Mouse (Mus musculus) c-Kit-positive CD71-positive TER-119-positive erythroid progenitor cells, embryonic 14.5 days (primary cell): ENCODE measurements at regions not wholly inside any gene's neighbourhood (a gene's known extent, or its start where the extent isn't known, plus 50 kb on each side); places are given as distances from the start of the nearest gene placed in this dataset.
"Not testable (repeated sequence)": the region's sequence is repeated elsewhere in the genome, so short reads cannot be mapped to it uniquely, and the experiment has no call there.

Source experiments
- DNase-seq: peaks from one replicate; pipeline ENCODE4 v3.0.0-alpha.2; 2013; ENCODE audit warnings: low spot score

DNA sequence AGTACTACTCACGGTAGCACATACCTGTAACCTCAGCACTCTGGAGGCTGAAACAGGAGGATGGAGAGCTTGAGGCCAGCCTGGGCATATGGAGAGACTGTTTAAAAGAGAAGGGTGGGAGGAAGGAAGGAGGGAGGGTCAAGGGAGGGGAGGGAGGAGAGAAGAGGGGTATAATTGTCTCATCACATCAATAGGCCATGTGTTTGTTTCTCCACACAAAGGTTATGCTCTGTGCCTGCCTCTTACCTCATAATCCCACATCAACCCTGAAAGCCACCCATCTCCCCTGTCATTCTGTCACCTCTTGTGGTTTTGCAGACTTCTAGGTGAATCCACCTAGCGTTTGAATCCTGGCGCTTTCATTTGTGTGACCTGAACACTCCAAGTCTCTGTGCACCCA lies 210.3 kb downstream of the Trim29 start:
- no peak for DNase-seq

- no peak for DNase-seq
Observed at GRCm38 (mm10) chr9:43524947-43525565, 214.4 kb downstream of the Trim29 start.

- DNase-seq: no peak
Observed at GRCm38 (mm10) chr9:43532187-43532586, 211.6 kb upstream of the Nectin1 start.

DNA sequence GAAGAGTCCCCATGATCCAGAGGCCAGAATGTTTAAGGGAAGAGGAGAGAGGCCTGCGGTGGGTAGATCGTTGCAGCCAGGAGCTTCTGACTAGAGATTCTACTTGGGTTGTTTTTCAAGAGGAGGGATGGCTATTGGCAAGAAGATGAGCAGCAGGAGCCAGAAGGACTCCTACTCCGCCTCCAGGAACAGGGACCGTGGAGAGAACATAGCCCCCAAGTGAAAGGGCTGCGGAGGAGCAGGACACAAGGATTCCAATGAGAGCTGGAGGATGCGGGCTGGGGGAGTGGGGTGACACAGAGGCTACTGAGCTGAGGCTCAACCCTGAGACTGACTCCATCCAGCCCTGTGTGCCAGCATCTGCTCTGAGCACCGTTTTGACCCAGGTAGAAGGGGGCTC lies 207.8 kb upstream of the Nectin1 start:
- DNase-seq: no peak

DNA sequence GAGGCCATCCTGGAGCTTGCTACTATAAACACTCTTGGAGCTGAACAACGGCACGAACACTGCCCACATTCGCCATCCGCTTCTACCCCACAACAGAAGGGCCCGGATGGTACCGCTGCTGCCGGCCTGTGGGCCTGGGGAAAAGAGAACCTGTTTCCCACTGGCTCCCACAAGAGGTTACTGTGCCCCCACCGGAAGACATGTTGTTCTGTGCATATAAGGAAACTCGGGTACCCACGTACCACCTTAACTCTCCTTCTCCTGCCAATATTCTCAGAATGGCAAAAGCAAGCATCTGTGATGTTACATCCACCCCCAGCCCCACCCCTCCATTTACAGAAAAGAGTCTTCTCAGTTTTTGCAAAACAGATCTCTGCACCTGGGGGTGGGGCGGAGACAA lies 206.7 kb upstream of the Nectin1 start:
- DNase-seq: no peak

GRCm38 (mm10) chr9:43540131-43540530 lies 203.7 kb upstream of the Nectin1 start:
- DNase-seq: no peak

DNA sequence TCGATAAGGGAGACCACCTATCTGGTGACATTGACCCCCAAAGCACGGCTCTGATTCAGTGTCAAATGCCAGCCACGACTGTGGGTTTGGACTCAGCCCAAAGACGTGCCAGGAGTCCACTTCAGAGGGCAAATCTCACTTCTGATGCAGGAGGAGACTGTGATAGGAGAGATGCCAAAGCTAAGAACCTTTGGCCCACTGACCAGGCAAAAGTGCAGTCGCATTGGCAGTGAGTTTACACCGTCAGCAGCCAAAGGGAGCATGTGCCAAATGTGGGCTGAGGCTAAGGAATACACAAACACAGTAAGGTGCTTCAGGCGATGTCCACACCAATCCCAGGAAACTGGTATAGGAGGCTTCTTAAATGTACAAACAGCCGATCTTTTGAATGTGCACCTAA lies 202.6 kb upstream of the Nectin1 start:
- DNase-seq: no peak

GRCm38 (mm10) chr9:43542077-43542654 lies 201.6 kb upstream of the Nectin1 start:
- DNase-seq: no peak

GRCm38 (mm10) chr9:43545081-43545565 lies 198.7 kb upstream of the Nectin1 start:
- no peak for DNase-seq

- no peak for DNase-seq
Observed at GRCm38 (mm10) chr9:43548883-43549282, 194.9 kb upstream of the Nectin1 start.

DNA sequence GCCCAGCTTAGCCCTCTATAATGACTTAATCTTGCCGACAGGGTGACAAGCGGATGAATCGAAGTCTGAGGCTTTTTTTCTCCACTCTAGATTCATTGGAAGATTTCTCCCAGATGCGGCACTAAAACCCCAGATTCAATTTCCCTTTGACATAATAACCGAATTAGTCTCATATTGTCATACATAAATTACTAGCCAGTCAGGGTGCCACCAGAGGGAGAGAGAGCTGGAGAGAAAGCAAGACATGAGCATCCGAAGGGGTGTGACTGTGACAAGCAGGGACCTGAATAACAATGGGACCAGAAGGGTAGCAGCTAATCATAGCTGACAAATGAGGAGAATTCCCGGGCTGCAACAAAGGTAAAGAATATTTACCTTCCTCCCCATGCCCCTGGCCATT lies 194.5 kb upstream of the Nectin1 start:
- DNase-seq: no peak

GRCm38 (mm10) chr9:43552758-43553157 lies 191.0 kb upstream of the Nectin1 start:
- DNase-seq: not testable (repeated sequence)

GRCm38 (mm10) chr9:43562016-43562415 lies 181.8 kb upstream of the Nectin1 start:
- no peak for DNase-seq

GRCm38 (mm10) chr9:43564239-43564906 lies 179.4 kb upstream of the Nectin1 start:
- no peak for DNase-seq

DNA sequence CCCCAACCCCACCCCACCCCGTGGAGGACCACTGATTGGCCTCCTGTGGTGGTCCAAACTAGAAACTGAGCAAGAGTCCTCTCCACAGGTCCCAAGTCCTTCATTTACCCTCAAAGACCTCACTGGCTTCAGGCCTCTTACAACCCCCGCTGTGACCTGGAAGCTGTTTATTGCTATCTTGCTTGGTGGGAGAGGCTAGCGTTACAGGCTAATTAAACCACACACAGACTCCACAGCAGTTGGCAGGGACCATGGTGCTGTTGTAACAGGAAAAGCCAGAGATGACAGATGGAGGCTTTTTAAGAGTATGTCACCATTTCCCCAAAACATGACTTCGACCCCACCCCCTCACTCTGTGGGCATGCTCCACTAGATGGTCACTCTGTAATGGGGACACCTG lies 174.9 kb upstream of the Nectin1 start:
- no peak for DNase-seq

- no peak for DNase-seq
Observed at GRCm38 (mm10) chr9:43571086-43571485, 172.7 kb upstream of the Nectin1 start.

- DNase-seq: no peak
Observed at GRCm38 (mm10) chr9:43575659-43576058, 168.1 kb upstream of the Nectin1 start.

- DNase-seq: no peak
Observed at GRCm38 (mm10) chr9:43580653-43581052, 163.1 kb upstream of the Nectin1 start.

DNA sequence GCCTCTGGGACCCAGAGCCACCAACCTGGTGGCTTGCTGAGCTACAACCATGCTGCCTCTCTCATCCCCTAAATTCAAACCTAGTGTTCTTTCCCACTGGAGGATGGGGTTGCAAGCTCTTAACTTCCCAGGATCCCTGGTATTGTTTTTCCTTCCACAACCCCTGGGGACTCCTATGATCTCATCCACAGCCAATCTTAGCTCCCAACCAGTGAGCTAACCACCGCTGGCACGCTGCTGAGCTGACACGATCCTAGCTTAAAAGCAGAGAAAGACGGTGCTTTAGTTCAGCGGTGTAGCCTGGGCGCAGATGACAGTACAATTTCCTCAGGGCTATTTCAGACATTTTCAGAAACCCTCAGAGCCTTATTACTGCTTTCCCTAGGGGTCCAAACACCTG lies 158.2 kb upstream of the Nectin1 start:
- no peak for DNase-seq

DNA sequence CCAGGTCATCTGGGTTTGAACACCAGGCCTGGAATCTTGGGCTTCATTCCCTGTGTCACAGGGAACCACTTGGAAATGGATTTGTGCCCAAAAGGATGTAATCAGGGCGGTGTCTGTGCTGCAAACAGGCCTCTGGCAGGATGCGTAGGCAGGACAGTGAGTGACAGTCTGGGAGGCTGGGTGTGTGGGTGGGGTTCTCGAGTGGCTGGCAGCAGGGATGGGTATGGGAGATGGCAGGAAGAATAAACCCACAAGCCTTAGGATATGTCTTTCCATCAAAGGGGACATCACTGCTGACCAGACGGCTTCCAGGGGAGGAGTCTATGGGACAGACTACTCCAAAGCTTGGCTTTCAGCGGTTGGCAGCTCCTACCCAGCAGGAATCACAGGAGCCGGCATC lies 150.5 kb upstream of the Nectin1 start:
- DNase-seq: no peak

DNA sequence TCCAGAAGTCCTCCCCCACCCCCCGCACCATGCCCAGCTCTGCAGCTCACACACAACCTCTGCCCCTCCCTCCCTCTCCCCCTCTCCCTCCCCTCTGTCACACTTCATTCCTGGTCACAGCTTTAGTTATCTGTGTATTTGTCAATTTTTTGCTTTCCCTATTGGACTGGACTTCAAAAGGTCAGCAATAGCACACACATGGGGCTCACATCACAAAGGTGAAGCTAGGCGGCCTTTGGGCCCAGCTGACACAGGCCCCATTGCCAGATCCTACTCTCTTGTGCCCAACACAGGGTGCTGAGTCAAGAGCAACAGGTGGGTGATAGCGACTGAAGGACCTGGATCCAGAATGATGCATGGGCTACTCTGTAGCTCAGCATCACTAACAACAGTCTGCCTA lies 149.0 kb upstream of the Nectin1 start:
- no peak for DNase-seq

GRCm38 (mm10) chr9:43595461-43595860 lies 148.3 kb upstream of the Nectin1 start:
- no peak for DNase-seq

DNA sequence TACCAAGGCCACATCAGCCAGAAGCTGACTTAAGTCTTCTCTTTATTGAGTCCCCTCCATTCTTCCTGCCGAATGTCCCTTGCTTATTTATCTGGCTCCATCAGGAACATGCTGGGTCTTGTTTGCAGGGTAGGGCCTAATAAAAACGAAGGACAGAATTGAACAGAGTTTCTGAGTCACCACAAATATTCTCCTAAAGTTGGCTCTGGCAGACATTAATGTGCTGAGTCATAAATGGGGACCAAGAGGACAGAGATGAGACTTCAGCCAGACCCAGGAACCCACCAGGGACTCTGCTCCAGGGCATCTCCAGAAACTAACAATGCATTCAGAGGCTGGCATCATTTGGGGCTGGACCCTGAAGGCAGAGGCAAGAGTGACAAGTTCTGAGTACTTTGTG lies 143.4 kb upstream of the Nectin1 start:
- DNase-seq: no peak

DNA sequence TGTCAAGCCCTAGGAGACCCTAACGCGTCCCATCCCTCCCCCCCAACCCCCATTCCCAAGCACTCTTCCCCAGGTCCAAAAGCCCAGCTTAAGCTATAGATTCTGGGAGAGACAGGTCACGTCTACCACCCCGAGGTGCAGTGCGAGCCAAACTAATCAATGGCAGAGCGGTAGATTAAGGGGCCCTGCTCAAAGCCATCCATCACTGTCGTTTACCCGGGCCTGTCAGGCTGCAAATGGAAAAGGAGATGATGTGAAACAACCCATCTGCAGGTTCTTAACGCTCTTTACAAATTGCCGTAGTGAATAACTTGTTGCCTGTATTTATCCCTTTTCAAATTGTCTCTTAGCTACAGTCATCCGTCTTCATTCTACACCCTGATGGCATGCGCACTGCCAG lies 126.2 kb upstream of the Nectin1 start:
- DNase-seq: no peak
